Mouse (Mus musculus) left cerebral cortex, postnatal 4 days (tissue): Measurements from ENCODE around the gene Klhl28. TPM values are rescaled to one million over a fixed set of nuclear protein-coding genes. Genes with fewer than 3 reads are reported as not detected.

Source experiments
- DNase-seq: peaks from one replicate; pipeline ENCODE4 v3.0.0-alpha.2; 2022
- intact Hi-C: fragments of 180-260 bp; cut with DNase I; formaldehyde crosslinking; loops from one replicate; pipeline ENCODE4 v1.15.1; 2025
- total RNA-seq, 2 experiments: library from RNA; stranded (reverse); gene quantifications; 2 replicates each; pipeline ENCODE4 v1.2.3; 2021

Gene Klhl28
- 10 to 100 TPM; 32.3 to 32.5 TPM for total RNA-seq

DNA sequence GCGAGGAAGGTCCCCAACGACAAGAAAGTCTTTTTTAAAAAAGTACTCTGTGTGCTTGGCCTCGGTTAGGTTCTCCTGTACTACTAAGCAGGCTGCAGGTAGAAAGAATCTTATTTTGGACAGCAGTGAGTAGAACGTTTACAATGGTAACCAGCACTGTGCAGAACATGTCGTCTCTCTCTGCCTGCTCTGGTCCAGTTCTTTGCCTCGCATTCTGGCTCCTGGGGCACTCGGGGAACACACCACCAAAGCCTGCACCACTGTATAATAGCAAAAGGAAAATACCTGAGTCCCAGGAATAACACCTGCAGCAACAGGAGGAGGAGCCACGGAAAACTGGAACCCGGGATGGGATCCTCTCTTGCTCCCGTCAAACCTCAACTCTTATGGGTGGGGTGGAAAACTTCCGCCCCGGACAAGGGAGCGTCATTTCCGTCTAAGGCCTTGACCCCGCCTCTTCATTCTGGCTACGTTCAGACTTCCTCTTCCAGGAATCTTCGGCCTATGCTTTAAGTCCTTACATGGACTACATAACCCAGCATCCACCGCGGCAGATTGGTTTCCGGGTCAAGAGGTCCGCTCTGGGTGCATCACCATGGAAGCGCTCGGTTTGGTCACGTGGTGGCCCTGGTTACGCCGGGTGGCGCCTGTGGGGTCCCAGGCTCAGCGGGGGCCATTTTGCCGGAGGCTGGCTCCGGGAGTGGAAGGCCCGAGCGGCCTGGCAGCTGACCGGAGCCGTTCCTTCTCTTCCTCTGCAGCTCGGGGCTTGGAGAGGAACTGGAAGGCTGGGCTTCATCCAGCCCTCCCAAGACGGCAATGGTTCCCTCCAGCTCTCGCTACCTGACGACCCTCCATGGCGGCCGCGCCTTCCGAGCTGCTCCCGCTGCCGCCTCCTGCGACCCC, at the start of gene Klhl28, which contains the start of gene Togaram1:
Gene Klhl28 (minus strand): TSS at position 411 of the 903 bp plus-strand sequence.
Gene Togaram1 (plus strand): TSS at position 681 of the 903 bp plus-strand sequence.
- peak; percentile 99 for DNase-seq
- intact Hi-C loops: no loop called here

DNA sequence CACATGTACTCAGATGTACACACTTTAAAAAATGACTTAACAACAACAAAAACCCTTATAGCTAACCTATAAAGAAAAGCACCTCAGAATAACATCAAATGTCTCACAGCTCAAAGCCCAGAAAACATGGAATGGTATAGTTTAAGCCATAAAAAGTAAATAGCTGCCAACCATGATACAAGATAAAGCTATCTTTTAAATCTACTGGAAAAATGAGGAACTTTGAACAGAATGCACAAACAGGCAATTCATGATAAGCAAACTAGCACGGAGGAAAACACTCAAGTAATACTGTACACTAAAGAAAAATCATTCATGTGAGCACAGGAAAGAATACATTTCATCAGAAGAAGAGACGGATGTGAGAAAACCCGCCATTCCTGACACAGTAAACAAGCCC, 42.4 kb upstream of the Klhl28 start:
- intact Hi-C loops: no loop called here
- DNase-seq: no peak

DNA sequence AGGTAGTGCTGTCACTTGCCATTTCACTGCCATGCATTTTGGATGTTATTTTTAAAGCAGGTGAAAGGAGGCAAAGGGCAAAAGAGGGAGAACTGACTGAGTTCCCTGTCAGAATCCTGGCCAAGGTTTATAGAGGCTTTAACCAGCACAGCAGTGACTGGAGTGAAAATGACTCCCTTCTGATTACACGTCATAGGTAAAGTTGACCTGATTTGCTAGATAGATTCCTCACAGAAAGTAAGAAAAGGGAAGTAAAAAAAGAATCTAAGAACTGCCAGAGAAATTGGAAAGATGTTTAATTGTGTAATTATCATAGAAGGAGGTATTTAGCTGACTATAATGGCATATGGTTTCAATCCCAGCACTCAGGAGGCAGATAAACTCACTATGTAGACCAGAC, 12.2 kb upstream of the Klhl28 start:
- DNase-seq: no peak
- intact Hi-C loops: no loop called here

DNA sequence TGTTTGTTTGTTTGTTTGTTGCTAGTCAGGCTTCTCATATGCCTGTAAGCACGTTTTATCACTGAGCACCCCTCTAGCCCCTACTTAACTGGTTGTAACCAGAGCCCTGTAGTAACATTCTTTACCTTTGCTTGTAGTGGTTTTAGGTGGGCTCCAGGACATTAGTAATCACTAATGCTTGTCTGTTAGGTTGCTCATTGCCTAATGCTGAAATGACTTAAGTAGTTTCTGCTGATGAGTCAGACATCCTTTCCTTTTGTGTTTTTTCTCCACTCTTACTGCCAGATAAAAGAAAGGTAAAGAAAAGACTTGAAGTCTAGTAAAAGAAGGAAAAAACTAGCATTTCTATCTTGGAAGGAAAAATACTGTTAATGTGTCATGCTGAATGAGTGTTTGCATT, 10.9 kb upstream of the Klhl28 start:
- intact Hi-C loops: no loop called here
- no peak for DNase-seq

DNA sequence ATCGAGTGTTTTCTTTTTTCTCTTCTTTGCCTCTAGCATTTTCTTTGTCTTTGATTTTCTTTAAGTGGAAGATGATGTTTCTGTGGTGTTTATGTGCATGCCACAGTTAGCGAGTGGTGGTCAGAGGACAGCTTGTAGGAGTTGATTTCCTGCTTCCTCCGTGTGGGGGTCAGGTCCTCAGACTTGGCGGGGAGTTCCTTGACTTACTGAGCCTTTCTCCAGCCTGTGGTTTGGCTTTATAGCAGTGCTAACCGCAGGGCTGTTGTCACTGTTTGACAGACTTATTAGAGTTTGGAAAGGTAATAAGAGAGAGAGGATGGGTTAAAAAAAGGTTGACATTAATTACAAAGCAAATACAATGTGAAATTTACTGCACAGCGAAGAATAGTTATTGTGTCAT, 10.2 kb upstream of the Klhl28 start:
- no peak for DNase-seq
- intact Hi-C loops: no loop called here

DNA sequence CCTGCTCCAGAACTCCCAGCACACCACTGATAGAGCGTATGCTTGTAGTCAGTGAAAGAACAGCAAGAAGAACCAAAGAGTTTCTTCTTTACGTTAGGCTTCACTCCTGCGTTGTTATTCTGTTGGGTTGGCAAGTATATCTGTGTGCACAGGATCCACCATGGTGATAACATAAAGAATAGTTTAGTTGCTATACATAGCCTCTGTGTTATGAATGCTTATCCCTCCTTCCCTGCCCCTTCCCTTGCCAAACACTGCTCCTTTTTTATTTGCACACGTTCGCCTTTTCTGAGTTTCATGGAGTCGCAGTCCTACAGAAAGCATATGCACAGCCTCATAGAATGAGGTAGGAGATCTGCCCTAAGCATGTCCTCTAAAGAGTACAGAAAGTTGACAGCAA, 6.7 kb upstream of the Klhl28 start:
- no peak for DNase-seq

DNA sequence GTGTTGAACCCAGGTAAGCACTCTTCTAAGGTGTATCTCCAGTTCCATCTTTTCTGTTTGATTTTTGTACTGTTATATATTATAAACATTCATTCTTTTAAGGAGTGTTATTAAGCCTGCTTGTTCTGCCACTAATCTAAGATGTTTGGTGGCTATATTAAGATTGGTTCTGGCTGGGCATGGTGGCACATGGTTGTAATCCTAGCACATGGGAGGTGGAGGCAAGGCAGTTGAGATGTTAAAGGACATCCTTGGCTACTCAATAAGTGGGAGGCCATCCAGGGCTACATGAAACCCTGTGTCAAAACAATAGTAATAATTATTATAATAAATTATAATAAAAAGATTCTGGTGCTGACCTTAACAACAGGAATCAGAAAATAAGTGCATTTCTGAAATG, 6.1 kb upstream of the Klhl28 start:
- no peak for DNase-seq
- intact Hi-C loops: no loop called here

More for the DNA sequence above, 6.7 kb upstream of the Klhl28 start:
- intact Hi-C loops: no loop called here

DNA sequence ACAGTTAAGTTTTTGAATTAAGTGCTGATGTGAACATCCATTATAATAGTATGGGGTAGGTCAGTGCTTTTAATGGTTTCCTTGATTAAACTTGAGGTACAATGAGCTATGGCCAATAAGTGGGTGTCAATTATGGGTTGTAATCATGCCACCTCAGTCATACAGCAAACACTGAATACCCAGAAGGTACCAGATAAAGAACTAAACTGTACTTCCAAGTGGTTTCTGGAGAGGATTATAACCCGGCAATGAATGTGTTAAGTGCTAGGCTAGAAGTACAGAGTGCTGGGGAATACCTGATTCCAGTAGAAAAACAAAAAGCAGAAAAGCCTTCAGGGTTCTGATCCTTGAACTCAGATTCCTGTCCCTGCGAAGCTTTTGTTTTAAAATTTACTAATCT, 2.7 kb upstream of the Klhl28 start:
- no peak for DNase-seq
- intact Hi-C loops: no loop called here

DNA sequence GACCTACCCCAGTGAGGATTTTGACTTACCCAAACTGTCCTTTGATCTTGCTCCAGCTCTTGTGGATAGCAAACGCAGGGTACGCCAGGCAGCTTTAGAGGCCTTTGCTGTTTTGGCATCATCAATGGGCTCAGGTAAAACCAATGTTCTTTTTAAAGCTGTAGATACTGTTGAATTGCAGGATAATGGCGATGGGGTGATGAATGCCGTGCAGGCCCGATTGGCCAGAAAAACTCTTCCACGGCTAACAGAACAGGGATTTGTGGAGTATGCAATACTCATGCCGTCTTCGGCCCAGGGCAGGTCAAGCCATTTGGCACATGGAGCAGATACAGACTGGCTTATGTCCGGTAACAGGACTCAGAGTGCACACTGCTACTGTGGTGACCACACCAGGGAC, 2.1 kb upstream of the Klhl28 start:
- intact Hi-C loops: no loop called here
- DNase-seq: no peak

DNA sequence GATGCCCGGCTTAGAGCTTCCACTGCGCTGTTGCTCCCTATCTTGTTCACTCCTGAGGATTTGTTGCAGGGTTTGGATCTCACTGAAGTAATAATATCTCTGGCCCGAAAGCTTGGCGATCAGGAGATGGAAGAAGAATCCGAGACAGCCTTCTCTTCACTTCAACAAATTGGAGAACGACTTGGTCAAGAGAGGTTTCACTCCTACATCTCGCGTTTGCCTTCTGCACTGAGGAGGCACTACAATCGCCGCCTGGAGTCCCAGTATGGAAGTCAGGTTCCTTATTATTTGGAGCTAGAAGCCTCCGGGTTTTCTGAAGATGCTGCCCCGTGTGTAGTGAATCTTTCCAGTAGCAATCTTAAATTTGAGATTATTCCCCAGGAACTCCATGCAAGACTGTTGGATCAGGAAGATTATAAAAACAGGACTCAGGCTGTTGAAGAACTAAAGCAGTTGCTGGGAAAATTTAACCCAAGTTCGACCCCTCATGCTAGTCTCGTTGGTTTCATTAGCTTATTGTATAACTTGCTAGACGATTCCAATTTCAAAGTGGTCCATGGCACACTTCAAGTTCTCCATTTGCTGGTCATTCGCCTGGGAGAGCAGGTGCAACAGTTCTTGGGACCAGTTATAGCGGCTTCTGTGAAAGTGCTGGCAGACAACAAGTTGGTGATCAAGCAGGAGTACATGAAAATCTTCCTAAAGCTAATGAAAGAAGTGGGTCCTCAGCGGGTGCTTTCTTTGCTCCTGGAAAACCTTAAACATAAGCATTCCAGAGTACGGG, 1.5 kb upstream of the Klhl28 start:
- DNase-seq: no peak
- intact Hi-C loops: no loop called here

DNA sequence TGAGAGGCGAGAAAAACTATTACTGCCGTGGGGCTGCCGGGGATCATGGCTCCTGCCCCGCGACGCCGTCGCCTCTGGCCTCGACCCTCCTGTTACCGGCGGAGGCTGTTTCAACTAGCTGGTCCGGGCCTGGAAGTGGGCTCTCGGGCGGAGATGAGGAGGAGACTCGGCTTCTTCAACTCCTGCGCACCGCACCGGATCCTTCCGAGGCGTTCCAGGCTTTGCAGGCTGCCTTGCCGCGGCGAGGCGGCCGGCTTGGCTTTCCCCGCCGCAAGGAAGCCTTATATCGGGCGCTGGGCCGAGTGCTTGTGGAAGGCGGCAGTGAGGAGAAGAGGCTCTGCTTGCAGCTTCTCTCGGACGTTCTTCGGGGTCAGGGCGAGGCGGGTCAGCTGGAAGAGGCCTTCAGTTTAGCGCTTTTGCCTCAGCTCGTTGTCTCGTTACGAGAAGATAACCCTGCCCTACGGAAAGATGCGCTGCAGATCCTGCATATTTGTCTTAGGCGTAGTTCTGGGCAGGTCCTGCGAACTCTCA, 832 bp upstream of the Klhl28 start:
- intact Hi-C loops: no loop called here
- DNase-seq: peak; percentile 53

DNA sequence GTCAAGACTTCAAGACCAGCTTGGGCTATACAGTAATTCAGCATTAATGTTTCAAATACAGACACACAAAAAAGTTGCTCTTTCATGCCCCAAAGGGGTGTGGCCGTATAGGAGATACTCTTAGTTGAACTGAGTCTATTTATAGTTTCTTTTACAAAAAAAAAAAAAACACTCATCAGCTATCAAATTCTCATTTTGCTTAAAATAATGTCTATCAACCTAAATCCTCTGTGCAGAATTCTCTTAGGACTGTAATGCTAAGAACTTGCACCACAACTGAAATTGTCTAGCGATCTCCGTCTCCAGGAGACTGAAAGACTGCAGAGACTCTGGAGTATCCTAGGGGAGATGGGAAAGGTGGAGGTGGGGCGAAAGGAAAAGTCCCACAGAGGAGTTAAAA, 774 bp downstream of the Klhl28 start:
- intact Hi-C loops: no loop called here
- DNase-seq: no peak

DNA sequence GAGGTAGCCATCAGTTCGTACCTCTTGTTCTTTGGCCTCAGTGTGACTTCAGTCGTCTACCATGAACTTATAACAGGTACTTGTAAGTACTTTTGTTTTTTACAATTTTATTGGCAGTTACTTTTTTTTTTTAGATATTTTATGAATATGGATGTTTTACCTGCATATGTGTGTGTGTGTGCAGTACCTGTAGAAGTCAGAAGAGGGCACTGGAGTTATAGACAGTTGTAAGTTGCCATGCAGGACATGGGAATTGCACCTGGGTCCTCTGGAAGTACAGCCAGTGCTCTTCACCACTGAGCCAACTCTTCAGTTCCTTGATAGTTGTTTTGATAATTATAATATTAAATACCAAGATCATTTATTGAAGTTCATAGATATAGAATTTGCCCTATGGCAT, 27.8 kb downstream of the Klhl28 start:
- intact Hi-C loops: no loop called here
- peak; percentile 4 for DNase-seq

DNA sequence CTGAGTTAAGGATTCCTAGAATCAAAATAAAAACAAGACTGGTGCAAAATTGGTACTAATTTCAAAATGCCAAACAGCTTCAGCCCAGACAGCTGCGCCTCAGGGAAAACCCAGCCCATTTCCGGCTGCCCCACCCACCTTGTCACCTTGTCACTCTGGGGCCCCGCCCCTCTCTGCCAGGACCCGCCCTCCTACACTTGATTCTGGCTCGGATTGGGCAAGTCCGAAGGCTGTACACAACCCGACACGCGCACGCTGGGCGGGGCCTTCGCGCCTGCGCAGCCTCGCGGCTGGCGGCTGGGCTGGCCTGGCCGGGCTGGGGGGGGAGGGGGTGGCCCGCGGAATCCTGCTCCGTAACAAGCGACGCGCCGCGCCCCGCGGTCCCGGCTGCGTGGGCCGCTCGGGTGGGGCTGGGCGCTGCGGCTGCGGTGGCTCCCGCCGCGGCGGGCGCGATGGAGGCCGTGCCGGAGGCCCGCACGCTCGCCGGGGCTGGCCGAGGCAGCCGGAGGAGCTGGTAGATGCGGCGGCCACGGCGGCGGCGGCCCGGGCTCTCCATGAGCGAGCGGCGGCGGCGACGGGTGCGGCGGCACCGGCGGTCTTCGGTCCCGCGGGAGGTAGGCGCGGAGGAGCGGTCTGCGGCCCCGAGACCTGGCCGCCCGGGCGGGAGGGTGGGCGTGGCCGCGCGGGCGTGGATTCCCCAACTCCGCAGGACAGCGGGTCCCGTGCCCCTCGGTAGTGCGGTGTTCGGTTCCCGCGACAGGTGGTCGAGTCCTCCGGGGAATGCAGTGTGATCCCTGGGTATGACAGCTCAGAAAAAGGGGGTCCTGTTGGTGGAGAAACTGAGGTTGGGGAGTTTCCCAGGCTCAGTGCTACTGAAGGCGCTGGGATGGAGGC, 47.5 kb downstream of the Klhl28 start, which contains the start of gene Gm527:
Gene Gm527 (plus strand): TSS at position 329 of the 894 bp plus-strand sequence.
- peak; percentile 97 for DNase-seq
- intact Hi-C loops: no loop called here

DNA sequence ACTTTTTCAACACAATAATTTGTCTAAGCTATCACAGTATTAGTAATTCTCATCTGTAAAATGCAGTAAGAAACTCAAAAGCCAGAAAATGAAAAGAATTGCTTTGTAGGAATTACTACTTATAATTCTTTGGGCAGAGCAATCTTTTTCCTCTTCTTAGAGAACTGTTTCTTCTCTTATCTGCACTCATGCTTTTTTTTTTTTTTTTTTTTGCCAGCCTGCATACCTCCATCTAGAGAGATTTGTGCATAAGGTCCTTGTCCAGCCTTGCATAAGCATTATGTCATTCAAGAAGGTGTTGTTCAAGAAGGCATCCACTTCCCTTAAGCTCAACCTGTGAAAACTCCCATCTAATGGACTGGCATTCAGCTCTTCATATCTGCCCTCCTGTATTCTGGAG, 48.6 kb downstream of the Klhl28 start:
- intact Hi-C loops: no loop called here
- DNase-seq: no peak

DNA sequence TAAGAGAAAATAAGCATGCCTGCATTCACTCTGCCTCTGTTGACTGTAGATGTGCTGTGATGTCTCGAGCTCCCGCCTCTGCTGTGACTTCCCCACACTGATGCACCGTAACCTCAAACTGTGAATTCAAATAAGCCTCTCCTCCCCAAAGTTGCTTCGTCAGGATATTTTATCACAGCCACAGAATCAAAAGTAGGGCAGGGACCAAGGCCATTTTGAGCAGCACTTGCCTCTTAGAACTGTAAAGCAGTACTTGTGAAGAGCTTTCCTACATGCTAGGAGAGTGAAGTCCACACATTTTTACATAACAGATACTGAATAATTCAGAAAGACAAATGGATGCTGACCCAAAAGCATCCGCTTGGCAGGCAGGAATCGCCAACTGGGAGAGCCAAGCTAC, 52.3 kb downstream of the Klhl28 start:
- no peak for DNase-seq

DNA sequence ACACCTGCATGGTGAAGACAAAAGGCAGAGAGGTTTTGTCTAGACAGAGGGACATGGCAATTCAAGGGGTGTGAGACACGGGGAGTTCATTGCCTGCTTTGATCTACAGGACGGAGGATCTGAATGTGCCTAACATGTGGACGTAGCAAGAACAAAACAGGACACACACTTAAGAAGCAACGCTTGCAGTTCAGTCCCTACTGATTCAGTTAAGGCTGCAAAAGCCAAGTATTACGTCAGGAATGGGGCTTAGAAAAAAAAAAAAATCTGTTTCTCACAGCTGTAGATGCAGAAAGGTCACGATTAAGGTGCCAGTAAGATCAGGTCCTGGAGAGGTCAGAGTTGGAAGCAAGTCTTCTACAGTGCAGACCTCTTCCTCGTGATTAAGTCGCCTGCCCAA, 62.1 kb downstream of the Klhl28 start:
- no peak for DNase-seq
- intact Hi-C loops: no loop called here

More for the DNA sequence above, 52.3 kb downstream of the Klhl28 start:
- intact Hi-C loops: no loop called here

DNA sequence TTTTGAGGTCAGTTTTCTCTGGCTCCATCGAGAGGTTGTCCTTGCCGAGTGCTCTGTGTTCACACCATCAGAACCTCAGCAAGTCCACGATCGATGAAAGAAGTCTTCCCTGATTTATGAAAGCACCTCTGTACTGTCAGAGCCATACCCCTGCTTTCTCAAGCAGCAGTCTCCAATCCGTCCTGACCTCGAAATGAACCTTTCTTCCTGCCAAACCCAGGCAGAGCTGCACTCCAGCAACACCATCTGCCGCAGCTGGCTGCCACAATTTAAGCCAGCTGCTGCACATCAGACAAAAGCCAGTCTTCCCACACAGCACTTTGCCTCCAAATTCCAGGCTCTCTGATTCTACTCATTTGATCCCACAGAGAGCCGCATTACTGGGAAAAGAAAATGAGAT, 62.8 kb downstream of the Klhl28 start:
- intact Hi-C loops: no loop called here
- DNase-seq: no peak

DNA sequence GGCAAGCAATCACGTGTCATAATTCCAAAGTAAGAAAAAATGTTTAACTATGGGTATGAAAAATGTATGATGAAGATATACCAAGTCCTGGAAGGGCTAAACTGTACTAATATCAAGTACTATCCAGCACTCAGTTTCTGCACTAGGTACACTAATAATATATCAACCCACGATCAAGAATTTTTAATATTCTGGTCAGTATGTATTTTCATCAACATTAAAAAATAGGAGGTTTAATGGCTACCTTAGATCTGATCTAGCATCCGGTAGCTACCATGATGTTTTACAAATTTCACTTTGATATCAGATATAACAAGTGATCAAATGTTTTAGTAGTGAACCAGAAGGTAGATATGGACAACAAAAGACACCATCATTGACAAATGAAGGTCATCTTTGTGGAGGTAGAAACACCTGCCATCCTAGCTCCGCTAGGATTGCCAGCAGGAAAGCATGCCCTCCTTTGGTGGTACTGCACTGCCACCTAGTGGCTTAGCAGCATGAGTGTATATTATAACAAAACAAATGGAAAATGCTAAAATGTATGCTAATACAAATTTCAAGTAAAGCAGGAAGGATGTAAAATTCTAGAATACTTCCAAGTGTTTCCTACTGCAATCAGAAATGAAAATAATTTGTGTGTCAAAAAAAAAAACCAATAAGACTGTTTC, 68.1 kb downstream of the Klhl28 start:
- DNase-seq: peak; percentile 72
- intact Hi-C loops: no loop called here
